Mouse (Mus musculus): ENCODE data around the gene Rgsl1.
A peak's percentile ranks its signal among the peaks of the same experiment; 100 is the strongest.
"Not testable (repeated sequence)": the region's sequence is repeated elsewhere in the genome, so short reads cannot be mapped to it uniquely, and the experiment has no call there.

Gene Rgsl1

GRCm38 (mm10) chr1:153844042-153844441 is at the start of gene Rgsl1:
Rgsl1 (minus strand) TSS chr1:153844142.
- no peak for DNase-seq (ENCODE audit: low read depth, low spot score)

- DNase-seq (ENCODE audit: low read depth, low spot score) = no peak
These were observed 47.5 kb upstream of the Rgsl1 start, which contains the start of gene Teddm1a for GRCm38 (mm10) chr1:153891442-153891841. Teddm1a (plus strand) TSS chr1:153891742.

- DNase-seq (ENCODE audit: low read depth, low spot score) = no peak
These were observed 46.2 kb upstream of the Rgsl1 start for GRCm38 (mm10) chr1:153890121-153890520.

GRCm38 (mm10) chr1:153886024-153886633 is 42.2 kb upstream of the Rgsl1 start:
- peak; percentile 13 for DNase-seq (ENCODE audit: low read depth, low spot score)

GRCm38 (mm10) chr1:153880391-153880790 is 36.4 kb upstream of the Rgsl1 start:
- not testable (repeated sequence) for DNase-seq (ENCODE audit: low read depth, low spot score)

- DNase-seq (ENCODE audit: low read depth, low spot score) = no peak
These were observed 30.1 kb upstream of the Rgsl1 start, which contains the start of gene Teddm1b for GRCm38 (mm10) chr1:153874045-153874444. Teddm1b (plus strand) TSS chr1:153874345.

- no peak for DNase-seq (ENCODE audit: low read depth, low spot score)
These were observed 12.0 kb upstream of the Rgsl1 start for GRCm38 (mm10) chr1:153855946-153856345.

- DNase-seq (ENCODE audit: low read depth, low spot score) = not testable (repeated sequence)
These were observed 8.8 kb upstream of the Rgsl1 start for GRCm38 (mm10) chr1:153852696-153853095.

- peak; percentile 41 for DNase-seq (ENCODE audit: low read depth, low spot score)
These were observed 2.9 kb upstream of the Rgsl1 start for GRCm38 (mm10) chr1:153846867-153847266.

GRCm38 (mm10) chr1:153846420-153846819 is 2.5 kb upstream of the Rgsl1 start:
- DNase-seq (ENCODE audit: low read depth, low spot score) = no peak

- DNase-seq (ENCODE audit: low read depth, low spot score) = no peak
These were observed 1.7 kb downstream of the Rgsl1 start for GRCm38 (mm10) chr1:153842121-153842740.

GRCm38 (mm10) chr1:153836036-153836435 is 7.9 kb downstream of the Rgsl1 start:
- DNase-seq (ENCODE audit: low read depth, low spot score) = no peak

- DNase-seq (ENCODE audit: low read depth, low spot score) = no peak
These were observed 13.2 kb downstream of the Rgsl1 start for GRCm38 (mm10) chr1:153830746-153831145.

GRCm38 (mm10) chr1:153820216-153820615 is 23.7 kb downstream of the Rgsl1 start:
- DNase-seq (ENCODE audit: low read depth, low spot score) = no peak

- no peak for DNase-seq (ENCODE audit: low read depth, low spot score)
These were observed 29.7 kb downstream of the Rgsl1 start for GRCm38 (mm10) chr1:153814278-153814677.

GRCm38 (mm10) chr1:153807390-153807993 is 36.5 kb downstream of the Rgsl1 start:
- peak; percentile 74 for DNase-seq (ENCODE audit: low read depth, low spot score)

GRCm38 (mm10) chr1:153803530-153803929 is 40.4 kb downstream of the Rgsl1 start:
- no peak for DNase-seq (ENCODE audit: low read depth, low spot score)

- DNase-seq (ENCODE audit: low read depth, low spot score) = no peak
These were observed 41.3 kb downstream of the Rgsl1 start for GRCm38 (mm10) chr1:153802691-153803090.

GRCm38 (mm10) chr1:153794241-153794640 is 49.7 kb downstream of the Rgsl1 start:
- DNase-seq (ENCODE audit: low read depth, low spot score) = no peak

- no peak for DNase-seq (ENCODE audit: low read depth, low spot score)
These were observed 53.2 kb downstream of the Rgsl1 start for GRCm38 (mm10) chr1:153790708-153791107.

GRCm38 (mm10) chr1:153785608-153786007 is 58.3 kb downstream of the Rgsl1 start:
- DNase-seq (ENCODE audit: low read depth, low spot score) = no peak

GRCm38 (mm10) chr1:153783339-153783738 is 60.6 kb downstream of the Rgsl1 start:
- no peak for DNase-seq (ENCODE audit: low read depth, low spot score)

- no peak for DNase-seq (ENCODE audit: low read depth, low spot score)
These were observed 65.7 kb downstream of the Rgsl1 start for GRCm38 (mm10) chr1:153778205-153778604.
